Mouse (Mus musculus) layer of hippocampus, adult 9-11 months (tissue): ENCODE data around the gene Cdt1.

Experiments
- DNase-seq: peaks from one replicate; pipeline ENCODE4 v3.0.0; 2022

The Cdt1 gene

GRCm38 (mm10) chr8:122574667-122575251 lies 6.9 kb downstream of the Cdt1 start:
- no peak for DNase-seq

GRCm38 (mm10) chr8:122575286-122575685 lies 7.5 kb downstream of the Cdt1 start:
- DNase-seq, result no peak

- no peak for DNase-seq
Observed at GRCm38 (mm10) chr8:122575735-122576647, 8.2 kb downstream of the Cdt1 start.

- DNase-seq, result peak; percentile 93
Observed at GRCm38 (mm10) chr8:122576648-122577022, 8.8 kb downstream of the Cdt1 start, which contains the start of gene Aprt. Gene Aprt, minus strand, starts transcription at chr8:122576909.

GRCm38 (mm10) chr8:122577116-122577515 lies 9.3 kb downstream of the Cdt1 start:
- DNase-seq, result no peak

- no peak for DNase-seq
Observed at GRCm38 (mm10) chr8:122579196-122579595, 11.4 kb downstream of the Cdt1 start.

GRCm38 (mm10) chr8:122580926-122581325 lies 13.1 kb downstream of the Cdt1 start:
- no peak for DNase-seq

- DNase-seq, result no peak
Observed at GRCm38 (mm10) chr8:122584981-122585380, 17.2 kb downstream of the Cdt1 start.

GRCm38 (mm10) chr8:122585411-122585891 lies 17.6 kb downstream of the Cdt1 start:
- DNase-seq, result no peak

GRCm38 (mm10) chr8:122586171-122586570 lies 18.4 kb downstream of the Cdt1 start:
- DNase-seq, result no peak

- no peak for DNase-seq
Observed at GRCm38 (mm10) chr8:122586749-122587148, 18.9 kb downstream of the Cdt1 start.

GRCm38 (mm10) chr8:122593240-122593639 lies 25.4 kb downstream of the Cdt1 start:
- no peak for DNase-seq

- no peak for DNase-seq
Observed at GRCm38 (mm10) chr8:122593783-122594507, 26.1 kb downstream of the Cdt1 start.

GRCm38 (mm10) chr8:122596031-122596430 lies 28.2 kb downstream of the Cdt1 start:
- DNase-seq, result no peak

GRCm38 (mm10) chr8:122600666-122601065 lies 32.9 kb downstream of the Cdt1 start:
- no peak for DNase-seq

GRCm38 (mm10) chr8:122604640-122605039 lies 36.8 kb downstream of the Cdt1 start:
- no peak for DNase-seq

- DNase-seq, result no peak
Observed at GRCm38 (mm10) chr8:122605367-122605766, 37.6 kb downstream of the Cdt1 start.

- DNase-seq, result no peak
Observed at GRCm38 (mm10) chr8:122606810-122607209, 39.0 kb downstream of the Cdt1 start.

GRCm38 (mm10) chr8:122610209-122610608 lies 42.4 kb downstream of the Cdt1 start:
- no peak for DNase-seq

GRCm38 (mm10) chr8:122610612-122611277 lies 42.9 kb downstream of the Cdt1 start:
- DNase-seq, result no peak

- DNase-seq, result peak; percentile 97
Observed at GRCm38 (mm10) chr8:122611295-122612133, 43.7 kb downstream of the Cdt1 start, which contains the start of the genes Galns and Trappc2l. Gene Galns, minus strand, starts transcription at chr8:122611463. Gene Trappc2l, plus strand, starts transcription at chr8:122611640.
